Mouse (Mus musculus): ENCODE data around the gene Akr1b8.

GRCm38 (mm10) chr6:34316854-34317771 lies 36.8 kb upstream of the Akr1b8 start, which contains the start of gene Akr1b3:
- TF ChIP-seq CTCF (conservative IDR thresholded peaks at IDR 0.05; ENCODE audit: low read length) (no peak), POU5F1 (IDR thresholded peaks at IDR 0.05; ENCODE audit: borderline replicate concordance, low read length) (no peak), NANOG (IDR thresholded peaks at IDR 0.05; ENCODE audit: borderline replicate concordance, low read length) (no peak)

Measured in E14TG2a.4 (cell line).